Mouse (Mus musculus) bone marrow, adult 2 months (tissue): Measurements from ENCODE around the gene Gjb2. TPM values are rescaled to one million over a fixed set of nuclear protein-coding genes. Genes with fewer than 3 reads are reported as not detected.

Experiments
- H3K27ac ChIP-seq: fragments of 200-500 bp; 2 replicates; pipeline ENCODE4 v1.5.1; 2012; ENCODE audit warnings: low read depth, mild to moderate bottlenecking, control low read depth, inconsistent platforms, low read length; ENCODE audit not compliant: control insufficient read depth, poor library complexity, insufficient read depth
- H3K4me1 ChIP-seq: fragments of 200-500 bp; 2 replicates; pipeline ENCODE4 v1.6.1; 2011; ENCODE audit warnings: low read length; ENCODE audit not compliant: control insufficient read depth, insufficient read depth
- H3K4me3 ChIP-seq: fragments of 200-500 bp; replicated peaks from 2 replicates; pipeline ENCODE3; 2011; ENCODE audit warnings: mild to moderate bottlenecking, low read depth, low read length, control low read depth; ENCODE audit not compliant: control insufficient read depth
- CTCF ChIP-seq: fragments of 200-500 bp; IDR thresholded peaks from 2 replicates; pipeline ENCODE4 v1.5.1; 2011; ENCODE audit warnings: low read length, control low read depth; ENCODE audit not compliant: control insufficient read depth, insufficient read depth
- POLR2A ChIP-seq: fragments of 200-500 bp; IDR thresholded peaks from 2 replicates; pipeline ENCODE4 v1.6.1; 2011; ENCODE audit warnings: low read depth, mild to moderate bottlenecking, control low read depth, low read length, borderline replicate concordance; ENCODE audit not compliant: control insufficient read depth
- WGBS: fragments of 180-500 bp; shearing (Covaris S2); methylation state at CpG from one replicate; pipeline ENCODE4 v1.1.7; 2018; 5-methylcytosine and 5-hydroxymethylcytosine counted together
- polyA plus RNA-seq: library from polyadenylated mRNA; stranded (reverse); fragments of >200 nt; gene quantifications from 2 replicates; pipeline ENCODE4 v1.2.4, GENCODE M21; 2011; ENCODE audit warnings: low replicate concordance; ENCODE audit not compliant: missing spikeins, insufficient read depth, insufficient read length

Gjb2 gene
- polyA plus RNA-seq: 1.0 TPM in 1 of 2 replicates, not detected in the other

DNA sequence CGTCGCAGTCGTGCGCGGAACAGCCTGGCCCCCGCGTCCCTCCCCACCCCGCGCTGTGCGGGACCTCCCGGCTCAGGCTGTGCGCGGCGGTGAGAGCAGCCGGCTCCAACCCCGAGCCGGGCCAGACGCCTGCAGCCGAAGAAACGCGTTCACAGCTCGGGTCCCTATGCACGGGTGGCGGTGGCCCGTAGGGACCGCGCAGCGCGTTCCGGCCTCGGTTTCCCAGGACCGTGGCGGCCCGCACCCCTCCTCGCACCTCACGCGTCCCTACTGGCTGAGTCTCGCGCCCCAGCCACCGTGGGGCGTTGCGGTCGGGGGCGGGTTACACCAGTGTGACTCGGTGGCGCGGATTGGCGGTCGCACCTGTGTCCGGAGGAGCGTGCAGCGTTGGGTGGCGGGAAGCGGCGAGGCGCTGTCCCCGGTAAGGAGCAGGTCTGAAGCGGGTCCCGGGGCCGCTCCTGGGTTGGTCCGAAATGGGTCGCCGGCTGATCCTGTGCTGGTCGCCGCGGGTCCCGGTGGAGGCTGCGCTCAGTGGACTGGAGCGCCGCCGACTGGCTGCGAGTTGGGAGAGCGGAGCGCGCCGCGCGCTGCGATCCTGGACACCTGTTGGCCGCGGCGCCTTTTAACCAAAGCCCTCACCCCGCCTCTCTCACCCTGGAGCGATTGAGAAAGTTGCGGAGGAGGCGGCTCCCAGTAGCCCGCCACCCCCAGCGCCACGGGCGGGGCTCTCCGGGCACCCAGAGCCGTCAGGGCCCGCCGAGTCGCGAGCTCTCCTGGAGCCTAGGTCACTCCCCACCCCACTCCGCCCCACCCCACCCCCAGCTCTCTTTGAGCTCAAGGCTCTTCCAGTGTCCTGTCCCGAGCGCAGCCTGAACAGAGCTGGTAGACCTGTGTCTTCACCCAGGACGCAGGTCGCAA lies at the start of gene Gjb2:
Gene Gjb2 (minus strand): TSS at position 597 of the 918 bp plus-strand sequence.
- Histone ChIP-seq H3K4me1 (no peaks in the 10 kb centered on the region; the same call in 1 of the 2 replicates), H3K4me3 (no peak within 1 kb of the TSS), H3K27ac (no peak within 1 kb of the TSS; the same call in 1 of the 2 replicates)
- TF ChIP-seq POLR2A: no peak
- no peak for TF ChIP-seq CTCF
- WGBS: 1% methylated on average over 101 of the region's 101 CpGs

DNA sequence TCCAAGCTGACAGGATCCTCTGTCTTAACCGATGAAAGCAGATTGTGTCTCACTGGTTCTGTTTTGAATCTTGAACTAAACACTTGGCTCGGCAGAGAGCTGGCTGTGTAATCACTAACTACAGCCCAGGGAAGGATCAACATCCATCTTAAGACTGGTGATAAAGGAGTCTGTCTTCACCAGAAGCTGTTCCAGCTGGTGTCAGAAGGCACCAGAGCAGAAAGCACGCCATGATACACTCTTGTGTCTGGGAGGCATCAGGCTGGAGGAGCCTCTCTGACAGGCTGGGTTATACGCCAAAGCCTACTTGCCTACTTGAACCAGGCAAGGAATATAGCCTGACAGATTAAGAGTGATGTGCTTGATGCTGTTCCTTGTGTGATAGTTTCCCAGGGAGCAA lies 41.2 kb upstream of the Gjb2 start:
- no peak overlapping the region for H3K27ac ChIP-seq
- H3K4me1 ChIP-seq: no peaks in the 10 kb centered on the region
- no peak overlapping the region for H3K4me3 ChIP-seq
- 64% methylated on average over 4 of the region's 4 CpGs for WGBS
- TF ChIP-seq CTCF (no peak), POLR2A (no peak)

DNA sequence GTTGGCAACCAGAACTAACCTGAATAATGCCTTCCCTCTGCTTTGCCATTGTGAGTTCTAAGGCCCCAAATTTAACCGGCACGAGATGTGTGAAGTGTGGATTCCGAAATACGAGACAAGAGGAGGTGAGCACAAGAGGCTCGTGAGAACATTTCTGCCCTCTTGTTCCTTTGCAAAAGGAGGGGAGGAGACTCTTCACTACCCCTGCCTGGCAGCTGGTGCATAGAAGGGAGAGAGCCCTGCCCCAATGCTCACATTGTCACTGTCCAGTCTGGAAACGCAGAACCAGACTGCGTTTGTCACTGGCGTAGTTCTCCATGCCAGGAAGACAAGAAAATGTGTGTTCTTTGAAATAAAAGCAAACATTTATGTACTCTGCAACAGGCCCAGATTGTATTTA lies 30.8 kb upstream of the Gjb2 start:
- Histone ChIP-seq H3K4me1 (no peaks in the 10 kb centered on the region), H3K4me3 (no peak overlapping the region), H3K27ac (no peak overlapping the region)
- WGBS: 77% methylated on average over 8 of the region's 8 CpGs
- TF ChIP-seq POLR2A (no peak), CTCF (no peak)

DNA sequence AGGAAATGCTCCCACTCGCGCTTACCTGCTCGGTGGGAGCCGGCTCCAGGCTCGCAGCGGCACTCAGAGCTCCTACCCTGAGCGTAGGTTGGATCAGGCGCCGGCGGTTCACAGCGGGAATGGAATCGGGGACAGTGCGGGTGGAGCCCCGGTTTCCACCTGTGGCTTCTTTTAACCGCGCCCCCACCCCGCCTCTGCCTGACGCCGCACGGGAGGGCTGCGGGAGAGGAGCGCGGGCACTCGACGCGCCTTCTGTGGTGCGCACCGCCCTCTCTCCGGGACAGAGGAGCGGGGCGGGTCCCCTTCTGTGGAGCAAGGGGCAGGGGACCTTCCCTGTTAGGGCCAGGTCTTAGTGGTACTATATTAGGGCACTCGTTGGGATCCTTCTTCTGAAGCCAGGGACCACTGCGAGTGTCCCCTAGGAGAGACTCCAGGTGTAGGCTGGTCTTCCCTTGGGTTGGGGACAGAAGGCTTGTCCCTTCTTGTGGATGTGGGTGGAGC lies 28.7 kb upstream of the Gjb2 start, which contains the start of gene Gjb6:
Gene Gjb6 (minus strand): TSS at position 451 of the 501 bp plus-strand sequence.
- 5% methylated on average over 33 of the region's 33 CpGs for WGBS
- H3K27ac ChIP-seq: no peak within 1 kb of the TSS
- TF ChIP-seq CTCF: no peak
- TF ChIP-seq POLR2A: no peak
- no peak within 1 kb of the TSS for H3K4me3 ChIP-seq
- H3K4me1 ChIP-seq: no peaks in the 10 kb centered on the region

DNA sequence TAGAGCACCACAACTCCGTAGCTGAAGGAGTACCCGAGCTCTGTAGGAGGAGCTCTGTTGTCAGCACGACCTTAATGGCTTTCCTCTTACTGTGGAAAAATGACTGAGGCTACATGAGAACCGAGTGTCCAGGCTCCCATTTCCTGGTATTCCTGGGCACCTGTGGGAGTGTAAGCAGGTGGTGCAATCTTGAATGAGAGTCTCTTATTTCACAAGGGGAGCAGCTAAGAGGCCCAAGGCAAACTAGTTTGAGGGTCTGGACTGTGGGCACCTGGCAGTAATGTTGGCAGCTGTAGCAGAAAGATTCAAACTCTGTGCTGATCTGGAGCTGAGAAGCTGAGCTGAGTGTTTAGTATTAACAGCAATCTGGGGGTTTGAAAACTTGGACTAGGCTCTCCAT lies 22.9 kb upstream of the Gjb2 start:
- Histone ChIP-seq H3K27ac (no peak overlapping the region), H3K4me1 (no peaks in the 10 kb centered on the region), H3K4me3 (no peak overlapping the region)
- no peak for TF ChIP-seq CTCF
- no peak for TF ChIP-seq POLR2A
- WGBS: 63% methylated on average over 4 of the region's 4 CpGs

DNA sequence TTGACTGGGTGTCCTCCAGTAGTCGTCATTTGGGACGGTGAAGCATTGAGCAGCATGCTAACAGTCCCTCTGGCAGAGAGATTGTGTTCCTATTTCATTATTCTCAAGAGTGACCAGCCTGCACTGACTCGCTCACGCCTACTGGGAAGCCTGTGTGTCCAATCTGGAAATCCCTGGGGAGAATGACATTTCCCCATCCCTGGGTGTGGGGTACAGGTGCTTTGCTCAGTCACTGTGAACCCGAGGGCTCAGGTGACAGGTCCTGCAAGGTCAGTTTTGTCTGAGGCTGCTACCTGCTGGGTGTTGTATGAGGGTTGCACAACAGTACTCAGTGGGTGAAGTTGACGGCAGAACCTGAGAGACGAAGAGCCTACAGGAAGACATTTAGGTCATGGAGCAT lies 17.8 kb upstream of the Gjb2 start:
- WGBS: 73% methylated on average over 7 of the region's 7 CpGs
- H3K4me1 ChIP-seq: no peaks in the 10 kb centered on the region
- no peak overlapping the region for H3K4me3 ChIP-seq
- no peak overlapping the region for H3K27ac ChIP-seq
- TF ChIP-seq POLR2A (no peak), CTCF (no peak)

DNA sequence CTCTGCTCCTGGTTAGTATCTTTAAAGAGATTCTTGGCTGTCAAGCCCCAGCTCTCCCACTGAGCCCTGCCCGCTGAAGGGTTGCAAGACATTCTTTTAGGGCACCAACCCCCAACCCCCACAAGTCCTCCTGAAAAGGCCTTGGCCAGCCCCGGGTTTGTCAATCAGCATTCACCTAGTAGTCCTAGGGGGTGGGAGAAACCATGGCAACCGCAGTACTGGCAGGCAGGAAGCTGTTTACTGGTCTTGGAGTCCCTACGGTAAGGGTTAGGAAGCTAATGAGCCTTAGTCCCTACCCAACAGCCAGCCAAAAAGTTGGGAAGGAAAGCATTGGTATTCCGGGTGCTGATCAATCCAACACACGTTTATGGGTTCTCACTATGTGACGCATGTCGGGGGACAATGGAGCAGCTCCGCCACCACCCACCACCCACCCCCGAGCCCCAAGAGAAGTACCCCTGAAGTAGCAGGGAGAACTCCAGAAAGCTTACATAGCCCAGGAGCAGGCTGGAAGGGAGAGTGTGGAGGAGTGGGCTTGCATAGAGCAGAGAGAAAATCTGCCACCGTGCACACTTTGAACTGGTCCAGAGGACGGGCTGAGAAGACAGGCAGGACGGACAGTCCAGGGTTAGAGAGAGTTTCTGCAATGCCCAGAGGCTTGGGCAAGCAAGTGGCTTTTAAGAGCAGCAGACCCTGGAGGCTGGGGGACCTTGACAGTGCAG lies 11.5 kb upstream of the Gjb2 start, which contains the start of gene Gm4491:
Gene Gm4491 (minus strand): TSS at position 61 of the 722 bp plus-strand sequence.
- H3K27ac ChIP-seq: no peak within 1 kb of the TSS
- TF ChIP-seq CTCF: no peak
- TF ChIP-seq POLR2A: no peak
- no peaks in the 10 kb centered on the region for H3K4me1 ChIP-seq
- H3K4me3 ChIP-seq: no peak within 1 kb of the TSS
- 47% methylated on average over 13 of the region's 13 CpGs for WGBS

DNA sequence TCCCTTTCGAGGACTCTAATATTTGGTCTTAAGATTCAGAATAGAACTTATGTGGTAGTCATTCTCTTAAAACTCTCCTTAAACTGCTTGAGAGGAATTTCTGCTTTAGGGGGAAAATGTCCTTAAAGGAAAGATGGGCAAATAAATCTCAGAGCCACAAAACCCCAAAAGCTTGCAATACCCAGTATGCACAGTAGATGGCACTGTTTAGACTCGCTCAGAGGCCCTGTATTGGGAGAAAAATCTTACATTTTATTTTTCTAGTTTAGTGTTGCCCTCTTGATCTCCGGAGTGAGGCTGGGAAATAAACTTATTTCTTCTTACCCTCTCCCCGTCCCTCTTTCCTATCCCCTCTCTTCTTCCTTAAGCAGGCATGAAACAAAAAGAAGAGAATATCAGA lies 4.7 kb upstream of the Gjb2 start:
- WGBS: 10% methylated on average over 4 of the region's 4 CpGs
- no peak overlapping the region for H3K4me3 ChIP-seq
- no peak overlapping the region for H3K27ac ChIP-seq
- no peaks in the 10 kb centered on the region for H3K4me1 ChIP-seq
- TF ChIP-seq CTCF (peak; percentile 3; the same call in 1 of the 2 replicates), POLR2A (no peak)
